Mouse (Mus musculus) adrenal gland, postnatal 25 days (tissue): ENCODE results near the gene Tmf1. TPM values are rescaled to one million over a fixed set of nuclear protein-coding genes. Genes with fewer than 3 reads are reported as not detected.

Source experiments
- DNase-seq: peaks from one replicate; pipeline ENCODE4 v3.0.0; 2021; ENCODE audit warnings: mixed read lengths
- total RNA-seq: library from RNA; stranded (reverse); gene quantifications from 2 replicates; pipeline ENCODE4 v1.2.3, GENCODE M21; 2021

The Tmf1 gene
- total RNA-seq, 1 experiment from 2014 or later = 49.5 TPM

- DNase-seq = no peak
These were observed 25.4 kb upstream of the Tmf1 start for GRCm38 (mm10) chr6:97204252-97204869.

DNA sequence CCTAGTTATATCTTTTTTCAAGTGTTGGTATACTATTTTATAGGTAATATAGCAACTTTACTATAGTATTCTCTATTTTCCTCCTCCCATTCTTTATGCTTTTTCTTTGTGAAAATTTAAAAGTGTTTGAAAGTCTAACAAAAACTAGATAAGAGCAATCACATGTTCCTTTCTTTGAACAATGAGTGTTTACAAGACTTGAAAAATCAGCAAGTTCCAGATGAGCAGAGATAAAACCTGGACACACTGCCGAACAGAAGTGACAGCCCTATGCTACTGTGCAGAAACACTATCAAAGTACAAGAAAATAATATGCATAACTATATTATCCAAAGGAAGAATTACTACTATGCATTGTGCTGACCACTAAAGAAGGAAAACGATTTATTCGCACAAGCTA, 23.6 kb upstream of the Tmf1 start:
- DNase-seq = no peak

DNA sequence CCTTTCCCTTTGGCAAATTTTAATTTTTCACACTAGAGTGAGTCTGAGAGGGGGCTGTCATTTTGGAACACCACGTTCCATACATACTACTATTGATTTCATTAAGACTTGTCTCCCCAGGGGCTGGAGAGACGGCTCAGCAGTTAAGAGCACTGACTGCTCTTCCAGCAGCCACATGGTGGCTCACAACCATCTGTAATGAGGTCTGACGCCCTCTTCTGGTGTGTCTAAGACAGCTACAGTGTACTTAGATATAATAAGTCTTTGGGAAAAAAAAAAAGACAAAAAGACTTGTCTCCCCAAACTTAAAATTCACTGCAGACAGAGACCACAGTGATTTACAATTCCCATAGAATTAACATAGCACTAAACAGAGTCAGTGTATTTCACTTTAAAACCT, 21.5 kb upstream of the Tmf1 start:
- DNase-seq = no peak

GRCm38 (mm10) chr6:97179367-97179828, 476 bp upstream of the Tmf1 start:
- no peak for DNase-seq

DNA sequence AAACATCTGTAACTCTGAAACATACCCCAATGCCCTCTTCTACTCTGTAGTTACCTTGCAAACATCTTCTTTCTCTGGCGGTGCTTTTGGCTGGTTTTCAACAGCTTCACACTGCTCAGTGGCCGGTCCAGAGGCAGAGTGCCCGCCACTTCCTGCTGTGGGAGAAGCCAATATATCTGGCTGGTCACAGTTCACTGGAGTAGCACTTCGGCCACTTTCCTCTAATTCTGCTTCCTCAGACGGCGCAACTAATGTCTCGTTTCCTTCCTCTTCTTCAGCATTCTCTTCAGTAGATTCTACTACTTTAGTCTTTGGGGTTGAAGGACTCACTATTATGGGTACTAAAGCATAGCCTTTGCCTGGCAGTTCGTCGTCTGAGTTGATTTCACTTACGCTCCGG, 3.2 kb downstream of the Tmf1 start:
- no peak for DNase-seq

DNA sequence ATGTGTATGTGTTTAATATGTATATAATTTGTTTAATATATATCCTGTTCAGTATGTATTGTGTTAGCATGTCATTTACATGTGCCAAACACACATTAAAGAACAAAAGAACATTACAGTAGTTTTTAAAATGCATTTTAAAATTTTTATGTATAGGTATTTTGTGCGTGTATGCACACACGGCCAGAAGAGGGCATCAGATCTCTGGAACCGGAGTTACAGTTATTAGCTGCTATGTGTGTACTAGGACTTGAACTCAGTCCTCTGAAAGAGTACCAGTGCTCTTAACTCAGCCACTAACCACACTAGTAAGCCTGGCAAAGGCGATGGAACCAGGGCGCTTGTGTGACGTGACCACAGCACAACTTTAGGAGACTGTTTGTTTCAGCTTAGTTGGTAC, 28.8 kb downstream of the Tmf1 start:
- DNase-seq = no peak

GRCm38 (mm10) chr6:97149721-97150120, 29.2 kb downstream of the Tmf1 start:
- no peak for DNase-seq

DNA sequence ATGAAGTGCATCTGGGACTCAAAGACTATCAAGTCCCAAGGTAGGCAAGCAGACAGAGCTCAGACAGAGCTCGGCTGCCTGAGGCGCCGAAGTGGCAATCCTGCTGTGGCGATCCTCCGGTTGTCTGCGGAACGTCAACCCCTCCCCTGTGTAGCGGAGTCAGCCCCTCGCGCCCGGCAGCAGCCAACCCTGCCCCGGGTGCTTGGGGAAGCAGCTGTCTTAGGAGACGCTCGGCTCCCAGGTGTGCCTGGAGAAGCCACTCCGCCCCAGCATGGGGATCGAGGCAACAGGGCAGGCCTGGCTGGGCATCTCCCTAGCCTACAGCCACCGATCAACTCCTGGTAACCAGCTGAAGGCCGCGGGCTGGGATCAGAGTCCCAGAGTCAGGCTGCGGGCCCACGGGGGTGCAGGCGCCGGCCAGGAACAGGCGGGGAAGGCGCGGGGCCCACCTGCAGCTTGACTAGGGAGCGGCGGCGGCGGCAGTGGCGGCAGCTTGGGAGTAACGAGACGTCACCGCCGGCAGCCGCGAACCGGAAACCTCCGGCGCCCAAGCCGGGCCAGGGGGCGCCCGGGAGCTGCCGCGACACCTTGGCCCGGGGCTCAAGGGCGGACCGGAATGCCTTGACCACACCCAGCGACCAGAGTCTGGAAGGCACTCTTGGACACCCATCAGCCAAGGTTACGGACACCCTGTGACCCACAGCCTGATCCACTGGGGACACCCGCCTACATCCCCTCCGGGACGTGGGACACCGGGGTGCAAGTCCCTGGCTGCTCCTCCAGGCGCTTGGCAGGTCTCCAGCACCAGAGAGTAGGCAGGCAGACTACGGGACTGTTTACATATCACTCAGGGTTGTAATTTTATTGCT, 30.3 kb downstream of the Tmf1 start, which contains the start of gene Eogt:
Gene Eogt (minus strand): TSS at position 800 of the 869 bp plus-strand sequence.
- DNase-seq = peak; percentile 87

GRCm38 (mm10) chr6:97147755-97148382, 31.1 kb downstream of the Tmf1 start:
- peak; percentile 78 for DNase-seq

GRCm38 (mm10) chr6:97145156-97145555, 33.8 kb downstream of the Tmf1 start:
- peak; percentile 73 for DNase-seq

- peak; percentile 71 for DNase-seq
These were observed 34.6 kb downstream of the Tmf1 start for GRCm38 (mm10) chr6:97144359-97144758.

GRCm38 (mm10) chr6:97142611-97143010, 36.3 kb downstream of the Tmf1 start:
- peak; percentile 38 for DNase-seq

DNA sequence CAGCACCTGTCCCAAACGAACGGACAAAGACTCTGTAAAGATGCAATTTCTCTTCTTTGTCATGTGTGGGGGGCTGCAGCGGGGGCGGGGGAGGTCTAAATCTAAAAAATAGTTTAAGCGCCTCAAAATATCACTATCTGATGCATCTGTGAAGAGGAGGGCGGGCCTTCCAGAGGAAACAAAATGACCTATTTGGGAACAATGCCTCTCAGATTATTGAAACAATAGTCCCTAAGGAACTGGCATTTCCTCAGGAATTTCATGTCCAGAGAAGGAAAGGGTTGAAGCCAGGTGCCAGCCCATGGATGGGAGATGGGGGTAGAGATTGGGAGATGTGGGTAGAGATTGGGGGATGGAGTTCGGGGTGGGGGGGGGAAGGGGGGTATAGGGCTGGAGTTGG, 37.1 kb downstream of the Tmf1 start:
- no peak for DNase-seq

- DNase-seq = no peak
These were observed 46.1 kb downstream of the Tmf1 start for GRCm38 (mm10) chr6:97132707-97133303.

- DNase-seq = no peak
These were observed 47.1 kb downstream of the Tmf1 start for GRCm38 (mm10) chr6:97131808-97132207.

DNA sequence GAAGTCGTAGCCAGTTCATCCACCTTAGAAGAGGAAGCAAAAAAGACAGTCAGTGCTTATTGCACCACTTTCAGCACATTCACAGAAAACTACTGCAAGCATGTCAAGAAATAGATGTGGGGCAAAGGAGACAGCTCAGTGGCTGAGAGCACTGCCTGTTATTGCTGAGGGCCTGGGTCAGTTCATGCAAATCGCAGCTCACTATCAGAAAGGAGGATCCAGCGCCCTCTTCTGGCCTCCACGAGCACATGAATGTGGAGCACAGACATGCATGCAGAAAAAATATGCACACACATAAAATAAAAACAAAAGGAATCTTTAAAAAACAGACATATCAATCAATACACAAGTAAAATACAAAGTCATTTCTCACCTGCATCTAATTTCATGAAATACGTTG, 47.9 kb downstream of the Tmf1 start:
- DNase-seq = no peak

DNA sequence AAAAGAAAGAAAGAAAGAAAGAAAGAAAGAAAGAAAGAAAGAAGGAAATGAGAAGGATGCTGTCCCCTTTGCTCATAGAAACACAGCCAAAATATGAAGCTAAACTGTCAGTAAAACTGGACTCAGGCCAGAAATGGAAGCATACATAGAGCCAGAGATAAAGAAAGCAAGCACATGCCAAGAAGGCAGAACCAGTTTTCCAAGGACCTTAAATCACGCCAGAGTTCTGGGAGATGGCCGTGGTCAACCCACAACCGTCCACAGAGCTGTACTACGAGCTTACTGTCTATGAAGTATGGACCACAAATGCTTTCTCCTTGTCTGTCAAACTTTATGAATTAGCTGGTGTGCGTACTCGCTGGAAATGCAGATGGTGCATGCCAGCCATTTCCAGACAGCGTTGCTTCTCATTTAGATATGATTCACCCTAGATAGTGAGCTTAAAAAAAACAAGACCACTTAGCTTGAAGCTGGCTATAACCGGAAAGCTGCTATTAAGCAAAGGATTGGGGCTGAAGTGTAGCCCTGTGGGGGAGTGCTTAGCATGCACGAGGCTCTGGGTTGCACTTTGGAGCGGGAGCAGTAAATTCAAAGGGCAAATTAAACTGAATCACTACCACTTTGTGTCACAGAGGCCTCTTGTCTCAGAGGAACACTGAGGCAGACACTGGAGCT, 54.4 kb downstream of the Tmf1 start:
- peak; percentile 4 for DNase-seq

GRCm38 (mm10) chr6:97120922-97121321, 58.0 kb downstream of the Tmf1 start:
- DNase-seq = no peak

GRCm38 (mm10) chr6:97118327-97118726, 60.6 kb downstream of the Tmf1 start:
- DNase-seq = no peak

DNA sequence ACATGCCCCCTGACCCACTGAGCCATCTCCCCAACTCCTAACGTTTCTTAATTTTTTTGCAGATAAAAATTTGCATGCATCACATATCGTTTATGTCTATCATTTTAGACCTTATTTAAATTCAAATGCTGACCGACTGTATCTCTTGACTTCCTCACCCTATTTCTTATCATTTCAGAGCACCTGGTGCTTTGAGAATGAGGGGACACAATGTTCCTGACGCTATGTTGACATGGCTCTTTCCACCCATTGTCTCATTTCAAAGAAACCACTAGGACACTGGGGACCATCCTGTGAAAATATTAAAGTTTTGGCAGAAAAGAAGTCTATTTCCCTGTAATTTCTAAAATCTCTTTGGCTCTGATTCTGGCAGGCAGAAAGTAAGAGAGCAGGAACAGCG, 62.0 kb downstream of the Tmf1 start:
- no peak for DNase-seq

GRCm38 (mm10) chr6:97114821-97115220, 64.1 kb downstream of the Tmf1 start:
- no peak for DNase-seq

DNA sequence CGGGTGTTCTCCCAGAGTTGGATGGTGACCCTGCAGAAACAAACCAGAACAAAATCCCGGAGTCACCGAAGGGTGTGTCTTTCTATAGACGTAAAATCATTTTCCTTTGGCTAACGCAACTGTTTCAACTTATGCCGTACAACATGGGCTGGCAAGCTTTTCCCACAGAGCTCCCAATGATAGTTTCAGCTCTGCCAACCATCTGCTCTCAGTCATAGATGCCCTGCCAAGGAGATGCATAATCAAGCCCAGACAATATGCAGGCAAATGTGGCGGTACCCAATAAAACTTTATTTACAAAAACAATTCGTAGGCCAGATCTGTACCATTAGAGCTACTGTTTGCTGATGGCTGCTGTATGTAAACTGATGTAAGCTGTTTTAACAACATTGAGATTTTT, 66.7 kb downstream of the Tmf1 start:
- DNase-seq = no peak
